Mouse (Mus musculus) forebrain, embryonic 10.5 days (tissue): Measurements from ENCODE around the gene Olfr1286. TPM values are rescaled to one million over a fixed set of nuclear protein-coding genes. Genes with fewer than 3 reads are reported as not detected.

Source experiments
- DNase-seq: peaks from one replicate; pipeline ENCODE4 v3.0.0-alpha.2; 2017; ENCODE audit warnings: low spot score; ENCODE audit errors: extremely low spot score
- H3K27ac ChIP-seq: fragments of 300-500 bp; sonication (generic); 2 replicates; pipeline ENCODE4 v1.5.1; 2016; ENCODE audit warnings: mild to moderate bottlenecking
- H3K27me3 ChIP-seq: fragments of 300-500 bp; sonication (generic); 2 replicates; pipeline ENCODE4 v1.6.1; 2016; ENCODE audit warnings: mild to moderate bottlenecking; ENCODE audit not compliant: poor library complexity, severe bottlenecking
- H3K36me3 ChIP-seq: fragments of 300-500 bp; sonication (generic); replicated peaks from 2 replicates; pipeline ENCODE4 v1.6.1; 2016; ENCODE audit warnings: mild to moderate bottlenecking, moderate library complexity
- H3K4me1 ChIP-seq: fragments of 300-500 bp; sonication (generic); 2 replicates; pipeline ENCODE4 v1.6.1; 2016
- H3K4me3 ChIP-seq: fragments of 300-500 bp; sonication (generic); 2 replicates; pipeline ENCODE4 v1.5.1; 2016; ENCODE audit warnings: mild to moderate bottlenecking, moderate library complexity
- H3K9me3 ChIP-seq: fragments of 300-500 bp; sonication (generic); 2 replicates; pipeline ENCODE4 v1.6.1; 2016; ENCODE audit warnings: mild to moderate bottlenecking, moderate library complexity
- WGBS: fragments of 180-500 bp; shearing (Covaris S2); methylation state at CpG from one replicate; pipeline ENCODE4 v1.1.7; 2016; 5-methylcytosine and 5-hydroxymethylcytosine counted together
- polyA plus RNA-seq: library from polyadenylated mRNA; unstranded; fragments of >200 nt; fragmentation: Nextera tagmentation; extraction: Ambion mirVana; gene quantifications from 2 replicates; pipeline ENCODE4 v1.2.1, GENCODE M21; 2016

Olfr1286 gene
- polyA plus RNA-seq = not detected in 2 replicates

GRCm38 (mm10) chr2:111422931-111423330 is at the start of gene Olfr1286:
Gene Olfr1286, minus strand, starts transcription at chr2:111423115.
- Histone ChIP-seq H3K36me3 (no peaks in the 10 kb centered on the region), H3K9me3 (no peaks in the 10 kb centered on the region), H3K4me3 (no peak within 1 kb of the TSS), H3K4me1 (no peaks in the 10 kb centered on the region), H3K27me3 (no peaks in the 10 kb centered on the region), H3K27ac (no peak within 1 kb of the TSS)
- DNase-seq = no peak
- 85% methylated on average over 1 of the region's 1 CpGs for WGBS

- H3K27ac ChIP-seq = no peak within 1 kb of the TSS
- 69% methylated on average over 1 of the region's 1 CpGs for WGBS
- H3K4me3 ChIP-seq = no peak within 1 kb of the TSS
- H3K4me1 ChIP-seq = no peaks in the 10 kb centered on the region
- H3K9me3 ChIP-seq = no peaks in the 10 kb centered on the region
- H3K36me3 ChIP-seq = no peaks in the 10 kb centered on the region
- no peaks in the 10 kb centered on the region for H3K27me3 ChIP-seq
- DNase-seq = no peak
Observed at GRCm38 (mm10) chr2:111448842-111449241, 25.9 kb upstream of the Olfr1286 start, which contains the start of gene Olfr1287. Gene Olfr1287, plus strand, starts transcription at chr2:111449142.

- 93% methylated on average over 1 of the region's 1 CpGs for WGBS
- Histone ChIP-seq H3K4me1 (no peaks in the 10 kb centered on the region), H3K27ac (no peak within 1 kb of the TSS), H3K27me3 (no peaks in the 10 kb centered on the region), H3K36me3 (no peaks in the 10 kb centered on the region), H3K9me3 (no peaks in the 10 kb centered on the region), H3K4me3 (no peak within 1 kb of the TSS)
- DNase-seq = no peak
Observed at GRCm38 (mm10) chr2:111375222-111375621, 47.7 kb downstream of the Olfr1286 start, which contains the start of gene Olfr1284. Gene Olfr1284, plus strand, starts transcription at chr2:111375522.

Other genes with a start within 250 kb of the Olfr1286 start
- not detected in 2 replicates for gene 4930430A15Rik, start 193.5 kb downstream of the Olfr1286 start, polyA plus RNA-seq
- gene Olfr1275, start 187.8 kb downstream of the Olfr1286 start, polyA plus RNA-seq = not detected in 2 replicates
- gene Olfr1276, start 168.6 kb downstream of the Olfr1286 start, polyA plus RNA-seq = not detected in 2 replicates
- gene Olfr1277, start 149.0 kb downstream of the Olfr1286 start, polyA plus RNA-seq = not detected in 2 replicates
- gene Olfr1278, start 133.0 kb downstream of the Olfr1286 start, polyA plus RNA-seq = not detected in 2 replicates
- 0.04 TPM in 1 of 2 replicates, not detected in the other for gene Olfr1279, start 122.5 kb downstream of the Olfr1286 start, polyA plus RNA-seq
- gene Olfr1280, start 109.1 kb downstream of the Olfr1286 start, polyA plus RNA-seq = not detected in 2 replicates
- not detected in 2 replicates for gene Olfr1281, start 96.6 kb downstream of the Olfr1286 start, polyA plus RNA-seq
- gene Olfr1282, start 87.0 kb downstream of the Olfr1286 start, polyA plus RNA-seq = not detected in 2 replicates
- not detected in 2 replicates for gene Olfr1283, start 56.3 kb downstream of the Olfr1286 start, polyA plus RNA-seq
- not detected in 2 replicates for gene Olfr1284, start 47.6 kb downstream of the Olfr1286 start, polyA plus RNA-seq
- gene Olfr1287, start 26.0 kb upstream of the Olfr1286 start, polyA plus RNA-seq = not detected in 2 replicates
- not detected in 2 replicates for gene Olfr1288, start 51.0 kb upstream of the Olfr1286 start, polyA plus RNA-seq
- not detected in 2 replicates for gene Olfr1289, start 57.7 kb upstream of the Olfr1286 start, polyA plus RNA-seq
- not detected in 2 replicates for gene Olfr1290, start 70.7 kb upstream of the Olfr1286 start, polyA plus RNA-seq
- gene Olfr1291-ps1, start 74.1 kb upstream of the Olfr1286 start, polyA plus RNA-seq = not detected in 2 replicates
- gene Olfr1293-ps, start 102.1 kb upstream of the Olfr1286 start, polyA plus RNA-seq = not detected in 2 replicates
- not detected in 2 replicates for gene Olfr1294, start 117.2 kb upstream of the Olfr1286 start, polyA plus RNA-seq
- not detected in 2 replicates for gene Olfr1295, start 146.6 kb upstream of the Olfr1286 start, polyA plus RNA-seq
- not detected in 2 replicates for gene Olfr1297, start 203.4 kb upstream of the Olfr1286 start, polyA plus RNA-seq
- gene Olfr1298, start 226.1 kb upstream of the Olfr1286 start, polyA plus RNA-seq = not detected in 2 replicates
- not detected in 2 replicates for gene Olfr1299, start 238.3 kb upstream of the Olfr1286 start, polyA plus RNA-seq